Mouse (Mus musculus) liver, embryonic 14.5 days (tissue): Measurements from ENCODE around the gene Diaph3.

Experiments used
- CTCF ChIP-seq: IDR thresholded peaks from 2 replicates; pipeline ENCODE4 v1.5.1; 2016; ENCODE audit warnings: antibody characterized with exemption, low read depth, control low read depth
- EP300 ChIP-seq: IDR thresholded peaks from 2 replicates; pipeline ENCODE4 v1.6.1; 2016; ENCODE audit warnings: antibody characterized with exemption, low read depth

- TF ChIP-seq CTCF = no peak
- TF ChIP-seq EP300 = no peak
Measured at GRCm38 (mm10) chr14:86677015-86677414, 464.0 kb downstream of the Diaph3 start.
